Mouse (Mus musculus) lung, postnatal 4 days (tissue): Measurements from ENCODE around the gene Qars.
A peak's percentile ranks its signal among the peaks of the same experiment; 100 is the strongest.

Experiments
- DNase-seq, 2 experiments: peaks; one replicate each; pipeline ENCODE4 v3.0.0; 2021

The Qars gene

GRCm38 (mm10) chr9:108507619-108508434 lies at the start of gene Qars:
Qars (plus strand) TSS chr9:108507706.
- peak; percentile 95 to 97 for DNase-seq

DNA sequence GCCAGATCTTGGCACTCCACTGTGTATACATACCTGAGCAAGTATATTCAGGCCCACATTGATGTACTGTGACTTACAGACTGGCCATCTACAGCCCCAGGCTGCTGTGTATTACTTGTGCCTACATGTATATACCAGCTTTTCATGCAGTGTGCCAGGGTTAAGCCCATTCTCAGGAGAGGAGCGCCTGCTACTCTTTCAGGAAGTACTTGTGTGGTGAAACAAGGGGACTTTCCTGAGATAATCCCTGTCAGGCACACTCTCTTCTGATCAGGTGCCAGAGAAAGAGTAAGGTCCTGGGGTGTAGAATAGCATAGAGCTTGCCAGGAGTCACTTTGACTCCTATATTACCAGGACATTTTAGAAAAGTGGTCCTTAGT lies 47.6 kb upstream of the Qars start:
- no peak for DNase-seq

DNA sequence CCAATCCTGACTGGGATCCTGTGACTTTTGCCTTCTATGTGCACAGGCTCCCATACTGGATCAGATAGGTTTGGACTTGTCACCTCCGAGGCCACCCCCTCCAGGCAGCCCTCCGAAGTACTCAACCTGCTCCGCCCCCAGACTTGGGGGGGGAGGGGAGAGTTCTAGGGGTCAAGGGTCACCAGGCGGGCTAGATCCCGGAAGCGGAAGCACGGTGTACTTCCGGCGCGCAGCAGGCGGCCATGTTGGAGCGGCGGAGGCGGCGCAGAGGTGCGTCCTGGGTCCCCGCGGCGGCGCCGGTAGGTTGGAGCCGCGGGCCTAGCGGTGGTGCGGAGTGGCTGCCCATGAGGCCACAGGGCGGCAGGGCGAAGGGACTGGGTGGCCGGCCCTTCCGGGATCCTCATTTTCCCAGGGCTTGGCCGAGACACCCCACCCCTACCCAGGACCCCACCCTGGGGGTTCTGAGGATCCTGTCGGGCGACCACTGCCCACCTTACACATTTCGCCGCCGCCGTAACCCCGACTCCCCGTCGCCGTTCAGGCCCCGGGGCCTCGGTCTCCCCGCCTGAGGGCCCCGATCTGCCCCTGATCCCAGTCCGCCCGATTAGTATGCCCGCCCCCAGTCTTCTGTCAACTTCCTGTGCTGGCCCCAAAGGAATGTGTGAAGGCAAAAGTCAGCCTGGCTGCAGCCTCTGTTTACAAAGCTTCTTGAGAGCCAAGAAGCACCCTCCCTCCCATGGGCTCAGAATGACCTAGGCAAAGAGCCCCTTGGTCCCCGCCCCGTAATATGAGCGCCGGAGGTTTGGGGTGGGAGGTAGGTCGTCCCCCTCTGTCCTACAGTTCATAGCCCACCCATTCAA lies 47.0 kb upstream of the Qars start, which contains the start of gene Ccdc71:
Gene Ccdc71 (plus strand): TSS at position 209 of the 860 bp plus-strand sequence.
- peak; percentile 90 to 91 for DNase-seq

GRCm38 (mm10) chr9:108461181-108461631 lies 46.3 kb upstream of the Qars start, which contains the start of gene Klhdc8b:
Klhdc8b (minus strand) TSS chr9:108461581.
- no peak for DNase-seq

DNA sequence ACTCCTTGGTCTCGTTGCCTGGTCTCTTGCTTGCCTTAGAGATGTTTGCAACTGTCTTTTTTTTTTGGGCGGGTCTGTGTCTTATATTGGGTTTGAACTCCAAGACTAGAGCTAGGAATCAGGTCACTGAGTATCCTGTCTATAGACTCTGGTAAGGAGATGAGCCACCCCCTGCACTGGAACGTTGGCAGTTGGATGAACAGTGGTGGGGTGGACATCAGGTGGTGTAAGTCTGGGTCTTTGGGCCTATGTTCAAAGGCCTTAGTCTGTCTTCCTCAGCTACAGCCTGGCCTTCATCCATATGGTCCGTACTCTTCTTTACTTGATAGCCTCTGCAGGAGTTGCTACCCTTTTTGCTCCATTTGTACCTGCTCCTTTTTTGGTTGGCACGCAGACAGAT lies 45.8 kb upstream of the Qars start:
- no peak for DNase-seq

- DNase-seq, result peak; percentile 43 to 78
Measured at GRCm38 (mm10) chr9:108462192-108462591, 45.3 kb upstream of the Qars start.

GRCm38 (mm10) chr9:108463713-108464112 lies 43.8 kb upstream of the Qars start:
- DNase-seq, result peak in 1 of 2 experiments; percentile 19

- DNase-seq, result no peak
Measured at GRCm38 (mm10) chr9:108466219-108466618, 41.3 kb upstream of the Qars start.

- no peak for DNase-seq
Measured at GRCm38 (mm10) chr9:108469430-108469829, 38.1 kb upstream of the Qars start.

- DNase-seq, result no peak
Measured at GRCm38 (mm10) chr9:108469845-108470244, 37.7 kb upstream of the Qars start.

- peak in 1 of 2 experiments; percentile 20 for DNase-seq
Measured at GRCm38 (mm10) chr9:108474528-108474927, 33.0 kb upstream of the Qars start.

- DNase-seq, result peak; percentile 91 to 92
Measured at GRCm38 (mm10) chr9:108478638-108479156, 28.8 kb upstream of the Qars start.

GRCm38 (mm10) chr9:108479241-108479640 lies 28.3 kb upstream of the Qars start:
- peak; percentile 24 to 29 for DNase-seq

DNA sequence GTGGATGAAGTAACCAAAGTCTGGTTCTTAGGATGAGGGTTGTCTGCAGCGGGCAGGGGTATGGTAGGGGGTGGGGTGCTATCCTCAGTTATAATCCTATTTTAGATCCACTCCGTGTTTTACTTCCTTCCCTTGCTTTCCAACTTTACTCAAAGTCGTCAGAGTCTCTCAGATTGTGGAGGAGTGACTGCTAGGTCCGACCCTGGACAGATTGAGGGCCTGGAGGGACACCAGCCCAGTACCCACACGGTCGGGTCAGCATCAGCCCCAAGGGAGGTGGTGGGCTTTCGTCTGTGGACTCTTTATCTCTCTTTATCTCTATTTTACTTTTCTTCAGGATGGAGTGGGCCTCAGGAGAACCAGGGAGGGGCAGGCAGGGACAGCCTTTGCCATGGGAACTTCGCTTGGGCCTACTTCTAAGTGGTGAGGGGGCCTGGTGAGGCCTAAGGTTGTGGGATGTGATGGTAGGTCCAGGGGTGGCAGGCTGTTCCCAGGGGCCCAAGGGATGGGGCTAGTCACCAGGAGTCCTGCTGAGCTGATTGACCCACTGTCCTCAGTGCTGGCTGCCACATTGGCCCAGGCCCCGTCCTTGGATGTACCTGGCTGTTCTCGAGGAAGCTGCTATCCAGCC lies 27.7 kb upstream of the Qars start, which contains the start of gene Lamb2:
Gene Lamb2 (plus strand): TSS at position 16 of the 631 bp plus-strand sequence.
- peak; percentile 54 to 55 for DNase-seq

GRCm38 (mm10) chr9:108480813-108481519 lies 26.5 kb upstream of the Qars start:
- no peak for DNase-seq

- DNase-seq, result no peak
Measured at GRCm38 (mm10) chr9:108481520-108482210, 25.8 kb upstream of the Qars start.

GRCm38 (mm10) chr9:108483051-108483790 lies 24.3 kb upstream of the Qars start:
- peak in 1 of 2 experiments; percentile 19 for DNase-seq

GRCm38 (mm10) chr9:108484021-108484420 lies 23.5 kb upstream of the Qars start:
- peak in 1 of 2 experiments; percentile 21 for DNase-seq

GRCm38 (mm10) chr9:108485301-108485875 lies 22.1 kb upstream of the Qars start:
- DNase-seq, result peak in 1 of 2 experiments; percentile 21

DNA sequence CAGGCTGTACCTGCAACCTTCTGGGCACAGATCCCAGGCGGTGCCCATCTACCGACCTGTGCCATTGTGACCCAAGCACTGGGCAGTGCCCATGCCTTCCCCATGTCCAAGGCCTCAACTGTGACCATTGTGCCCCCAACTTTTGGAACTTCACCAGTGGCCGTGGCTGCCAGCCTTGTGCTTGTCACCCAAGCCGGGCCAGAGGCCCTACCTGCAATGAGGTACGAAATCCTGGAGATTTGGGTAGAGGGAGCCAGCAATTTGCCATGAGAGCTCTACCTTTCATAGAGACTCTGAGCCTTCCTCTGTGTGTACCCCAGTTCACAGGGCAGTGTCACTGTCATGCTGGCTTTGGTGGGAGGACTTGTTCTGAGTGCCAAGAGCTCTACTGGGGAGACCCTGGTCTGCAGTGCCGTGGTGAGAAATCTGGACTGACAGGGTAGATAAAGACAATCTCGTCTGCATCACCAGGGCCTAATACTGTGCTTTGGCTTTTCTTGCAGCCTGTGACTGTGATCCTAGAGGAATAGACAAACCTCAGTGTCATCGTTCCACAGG lies 20.5 kb upstream of the Qars start:
- no peak for DNase-seq
